Mouse (Mus musculus) liver, embryonic 13.5 days (tissue): Measurements from ENCODE around the gene Nedd9. TPM values are rescaled to one million over a fixed set of nuclear protein-coding genes. Genes with fewer than 3 reads are reported as not detected.

Experiments
- ATAC-seq: fragments of 200-750 bp; cut with Nextera tagmentation; 2 replicates; pipeline ENCODE4 v1.8.0; 2017; ENCODE audit warnings: low read depth, mild to moderate bottlenecking, moderate number of reproducible peaks, moderate library complexity
- DNase-seq: peaks from one replicate; pipeline ENCODE4 v3.0.0; 2022
- H3K27ac ChIP-seq: fragments of 300-500 bp; sonication (generic); 2 replicates; pipeline ENCODE4 v1.5.1; 2015; ENCODE audit warnings: moderate library complexity, mild to moderate bottlenecking, inconsistent platforms
- H3K27me3 ChIP-seq: fragments of 300-500 bp; sonication (generic); 2 replicates; pipeline ENCODE4 v1.6.1; 2015; ENCODE audit warnings: mild to moderate bottlenecking, inconsistent platforms
- H3K36me3 ChIP-seq: fragments of 300-500 bp; sonication (generic); 2 replicates; pipeline ENCODE4 v1.6.1; 2015; ENCODE audit warnings: mild to moderate bottlenecking, inconsistent platforms
- H3K4me1 ChIP-seq: fragments of 300-500 bp; sonication (generic); replicated peaks from 2 replicates; pipeline ENCODE4 v1.6.1; 2015; ENCODE audit warnings: inconsistent platforms
- H3K4me2 ChIP-seq: fragments of 300-500 bp; sonication (generic); 2 replicates; pipeline ENCODE4 v1.6.1; 2015; ENCODE audit warnings: inconsistent platforms, mild to moderate bottlenecking, moderate library complexity
- H3K4me3 ChIP-seq: fragments of 300-500 bp; sonication (generic); replicated peaks from 2 replicates; pipeline ENCODE4 v1.5.1; 2015; ENCODE audit warnings: mild to moderate bottlenecking, inconsistent platforms
- H3K9ac ChIP-seq: fragments of 300-500 bp; sonication (generic); 2 replicates; pipeline ENCODE4 v1.6.1; 2015; ENCODE audit warnings: mild to moderate bottlenecking, inconsistent platforms
- H3K9me3 ChIP-seq: fragments of 300-500 bp; sonication (generic); replicated peaks from 2 replicates; pipeline ENCODE4 v1.6.1; 2016; ENCODE audit warnings: inconsistent platforms
- WGBS: fragments of 180-500 bp; shearing (Covaris S2); methylation state at CpG from one replicate; pipeline ENCODE4 v1.1.7; 2015; ENCODE audit not compliant: insufficient replicate concordance; 5-methylcytosine and 5-hydroxymethylcytosine counted together
- polyA plus RNA-seq: library from polyadenylated mRNA; unstranded; fragments of >200 nt; fragmentation: Nextera tagmentation; extraction: Ambion mirVana; gene quantifications from 2 replicates; pipeline ENCODE4 v1.2.1, GENCODE M21; 2015

Nedd9 gene
- polyA plus RNA-seq, 1 experiment from 2014 or later: 1.5 TPM

DNA sequence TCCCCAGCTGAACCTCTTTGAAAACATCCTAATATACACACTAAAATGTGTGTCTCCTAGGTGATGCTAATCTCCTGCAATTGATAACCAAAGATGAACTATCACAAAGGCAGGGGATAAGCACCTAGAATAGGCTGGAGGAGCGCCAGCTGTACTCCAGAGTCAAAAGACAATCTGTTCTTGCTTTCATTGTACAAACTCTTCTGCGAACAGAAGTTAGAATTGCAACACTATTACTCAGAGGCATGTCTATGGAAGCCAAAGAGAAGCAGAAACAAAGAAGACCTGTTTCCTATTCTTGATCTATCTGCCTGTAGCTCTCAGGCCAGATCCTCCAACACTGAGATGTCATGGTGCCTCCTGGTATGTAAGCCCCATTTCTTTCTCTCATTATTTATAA, 38.0 kb downstream of the Nedd9 start:
- H3K27me3 ChIP-seq: no peaks in the 10 kb centered on the region
- no peaks in the 10 kb centered on the region for H3K36me3 ChIP-seq
- no peak for ATAC-seq
- 53% methylated on average over 2 of the region's 2 CpGs for WGBS
- H3K4me2 ChIP-seq: no peak overlapping the region
- no peaks in the 10 kb centered on the region for H3K9me3 ChIP-seq
- no peak overlapping the region for H3K27ac ChIP-seq
- no peak overlapping the region for H3K9ac ChIP-seq
- H3K4me1 ChIP-seq: no peaks in the 10 kb centered on the region
- no peak overlapping the region for H3K4me3 ChIP-seq
- DNase-seq: no peak

DNA sequence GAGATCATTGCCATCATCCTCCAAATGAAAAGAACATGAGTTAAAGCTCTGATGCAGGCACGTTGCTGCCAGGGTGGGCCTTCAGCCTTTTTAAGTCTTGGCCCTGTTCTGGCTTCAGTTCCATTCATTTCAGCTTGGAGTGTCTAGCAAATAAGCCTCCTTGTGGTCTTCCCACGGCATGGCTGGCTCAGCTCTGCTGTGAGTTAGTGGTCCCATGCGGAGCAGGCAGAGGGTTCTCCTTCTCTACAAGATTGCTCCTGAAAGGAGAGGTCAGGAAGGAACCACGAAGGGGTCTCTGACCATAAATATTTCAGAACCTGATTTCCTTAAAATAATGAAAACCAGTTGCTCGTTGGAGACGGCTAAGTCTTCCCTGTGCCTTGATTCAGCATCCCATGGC, 40.0 kb downstream of the Nedd9 start:
- Histone ChIP-seq H3K4me1 (no peaks in the 10 kb centered on the region), H3K27ac (no peak overlapping the region), H3K27me3 (no peaks in the 10 kb centered on the region), H3K4me2 (no peak overlapping the region), H3K36me3 (no peaks in the 10 kb centered on the region), H3K9ac (no peak overlapping the region), H3K4me3 (no peak overlapping the region), H3K9me3 (no peaks in the 10 kb centered on the region)
- no peak for DNase-seq
- ATAC-seq: no peak
- WGBS: 53% methylated on average over 6 of the region's 6 CpGs

DNA sequence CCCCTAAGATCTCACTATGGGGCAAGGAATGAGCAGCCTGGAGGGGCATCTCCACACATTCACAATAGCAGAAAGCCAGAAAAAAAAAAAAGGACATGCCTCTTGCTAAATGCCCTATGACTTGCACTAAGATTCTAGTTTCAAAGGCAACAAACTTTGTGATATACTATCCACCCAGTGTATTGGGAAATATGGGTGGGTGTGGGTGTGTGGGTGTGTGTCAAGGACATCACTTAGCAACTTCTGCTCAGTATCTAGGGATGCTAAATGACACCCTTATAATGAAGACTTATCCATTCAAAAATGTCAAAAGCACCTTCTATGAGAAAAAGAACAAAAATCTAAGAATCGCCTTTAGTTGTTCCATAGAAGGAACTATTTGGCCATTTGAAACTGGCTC, 40.6 kb downstream of the Nedd9 start:
- ATAC-seq (no peak), DNase-seq (no peak)
- 65% methylated on average over 1 of the region's 1 CpGs for WGBS
- H3K9ac ChIP-seq: no peak overlapping the region
- no peaks in the 10 kb centered on the region for H3K27me3 ChIP-seq
- no peaks in the 10 kb centered on the region for H3K36me3 ChIP-seq
- no peak overlapping the region for H3K4me3 ChIP-seq
- H3K4me2 ChIP-seq: no peak overlapping the region
- H3K27ac ChIP-seq: no peak overlapping the region
- no peaks in the 10 kb centered on the region for H3K9me3 ChIP-seq
- H3K4me1 ChIP-seq: no peaks in the 10 kb centered on the region

DNA sequence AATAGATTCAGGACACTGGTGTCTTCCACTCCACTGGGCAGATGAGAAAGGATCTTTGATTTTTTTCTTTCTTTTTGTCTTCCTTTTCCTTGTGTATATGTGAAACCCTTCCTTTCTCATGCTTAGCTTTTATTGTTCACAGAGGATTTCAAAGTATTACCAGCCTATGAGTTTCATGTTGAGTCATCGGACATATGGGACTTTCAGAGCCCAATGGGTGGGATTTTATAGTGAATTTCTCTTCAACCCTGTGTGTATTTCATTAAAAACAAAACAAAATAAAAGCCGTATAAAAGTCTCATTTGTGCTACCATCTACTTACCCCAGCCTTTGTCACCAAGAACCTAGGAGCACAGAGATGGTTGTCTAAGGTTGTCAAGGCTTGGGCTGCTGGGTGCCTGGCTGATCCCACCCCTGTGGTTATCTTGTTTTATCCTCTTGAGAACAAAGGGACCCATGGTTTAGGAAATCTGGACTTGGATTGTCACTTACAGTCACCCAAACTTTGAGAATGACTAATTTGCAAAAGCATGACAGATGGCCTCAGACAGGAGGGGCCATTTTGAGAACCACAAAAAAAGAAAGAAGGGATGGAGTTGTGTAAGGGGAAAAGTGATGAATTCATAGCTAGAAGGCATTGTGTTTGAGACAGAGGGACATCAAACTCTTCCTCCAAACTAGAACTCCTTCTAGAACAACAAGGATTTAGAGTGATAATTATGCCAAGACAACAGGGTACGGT, 41.9 kb downstream of the Nedd9 start:
- no peak overlapping the region for H3K27ac ChIP-seq
- DNase-seq: no peak
- no peaks in the 10 kb centered on the region for H3K36me3 ChIP-seq
- H3K4me1 ChIP-seq: no peaks in the 10 kb centered on the region
- WGBS: 73% methylated on average over 3 of the region's 3 CpGs
- no peaks in the 10 kb centered on the region for H3K27me3 ChIP-seq
- no peak overlapping the region for H3K9ac ChIP-seq
- no peak overlapping the region for H3K4me2 ChIP-seq
- no peak overlapping the region for H3K4me3 ChIP-seq
- no peak for ATAC-seq
- no peaks in the 10 kb centered on the region for H3K9me3 ChIP-seq

DNA sequence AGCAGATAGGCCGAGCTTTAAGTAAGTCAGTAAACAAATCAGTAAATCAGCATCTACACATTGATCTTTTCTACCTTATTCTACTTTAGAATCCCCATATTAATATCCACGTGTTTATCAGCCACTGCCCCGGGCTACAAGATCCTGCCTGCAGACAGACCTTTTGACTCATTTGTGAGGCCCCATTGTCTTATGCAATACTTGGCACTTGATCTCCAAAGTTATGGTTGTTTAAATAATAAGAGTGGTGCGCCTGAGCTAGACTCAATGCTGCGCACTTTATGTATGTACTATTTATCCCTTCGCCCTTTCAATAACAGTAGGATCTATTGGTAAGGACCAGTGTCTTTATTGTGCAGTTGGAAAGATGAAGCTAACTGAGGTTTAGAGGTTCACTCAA, 42.9 kb downstream of the Nedd9 start:
- no peak for DNase-seq
- no peak overlapping the region for H3K9ac ChIP-seq
- no peak overlapping the region for H3K27ac ChIP-seq
- no peaks in the 10 kb centered on the region for H3K27me3 ChIP-seq
- H3K36me3 ChIP-seq: no peaks in the 10 kb centered on the region
- WGBS: 72% methylated on average over 6 of the region's 6 CpGs
- H3K9me3 ChIP-seq: no peaks in the 10 kb centered on the region
- no peak for ATAC-seq
- H3K4me3 ChIP-seq: no peak overlapping the region
- H3K4me1 ChIP-seq: no peaks in the 10 kb centered on the region
- no peak overlapping the region for H3K4me2 ChIP-seq

DNA sequence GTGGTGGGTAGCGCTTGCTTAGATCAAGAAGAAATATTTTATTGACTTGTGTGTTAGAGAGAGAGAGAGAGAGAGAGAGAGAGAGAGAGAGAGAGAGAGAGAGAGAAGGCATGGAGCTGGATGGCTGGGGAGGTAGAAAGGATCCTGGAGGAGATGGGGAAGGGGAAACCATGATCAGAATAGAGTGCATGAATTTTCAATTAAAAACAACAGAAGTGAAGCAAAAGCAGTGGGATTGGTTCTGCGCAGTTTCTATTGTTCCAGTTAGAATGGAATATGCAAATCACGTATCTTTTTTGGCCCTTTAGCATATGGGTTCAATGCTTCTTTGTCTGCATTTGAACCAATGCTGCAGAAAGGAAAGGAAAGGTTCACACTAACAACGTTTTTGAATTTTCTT, 45.0 kb downstream of the Nedd9 start:
- no peaks in the 10 kb centered on the region for H3K36me3 ChIP-seq
- H3K4me1 ChIP-seq: no peaks in the 10 kb centered on the region
- no peak overlapping the region for H3K27ac ChIP-seq
- no peaks in the 10 kb centered on the region for H3K27me3 ChIP-seq
- H3K9ac ChIP-seq: no peak overlapping the region
- H3K4me2 ChIP-seq: no peak overlapping the region
- ATAC-seq (no peak), DNase-seq (no peak)
- H3K9me3 ChIP-seq: no peaks in the 10 kb centered on the region
- WGBS: 68% methylated on average over 4 of the region's 4 CpGs
- H3K4me3 ChIP-seq: no peak overlapping the region

DNA sequence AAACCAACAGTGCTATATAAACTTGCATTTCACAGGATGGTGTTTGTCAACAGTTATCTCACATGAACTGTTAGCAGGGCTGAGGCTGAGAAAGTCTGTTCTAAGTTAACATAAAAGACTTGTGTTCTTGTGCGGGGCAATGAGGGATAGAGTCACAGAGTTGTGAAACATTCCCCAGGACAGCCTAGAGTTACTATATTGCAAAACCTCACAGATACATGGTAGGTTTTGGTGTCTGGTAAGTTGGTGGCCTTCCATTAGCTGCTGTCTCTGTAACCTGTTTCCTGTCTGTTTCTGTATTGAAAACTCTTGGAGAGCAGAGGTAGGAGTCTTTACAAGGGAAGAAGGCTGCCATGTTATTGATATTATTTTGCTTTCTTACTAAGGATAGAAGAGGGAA, 47.0 kb downstream of the Nedd9 start:
- H3K36me3 ChIP-seq: no peaks in the 10 kb centered on the region
- WGBS: 53% methylated on average over 1 of the region's 1 CpGs
- ATAC-seq: no peak
- no peak overlapping the region for H3K4me3 ChIP-seq
- H3K4me1 ChIP-seq: no peaks in the 10 kb centered on the region
- H3K4me2 ChIP-seq: no peak overlapping the region
- H3K9me3 ChIP-seq: no peaks in the 10 kb centered on the region
- no peak overlapping the region for H3K9ac ChIP-seq
- H3K27ac ChIP-seq: no peak overlapping the region
- DNase-seq: no peak
- H3K27me3 ChIP-seq: no peaks in the 10 kb centered on the region

DNA sequence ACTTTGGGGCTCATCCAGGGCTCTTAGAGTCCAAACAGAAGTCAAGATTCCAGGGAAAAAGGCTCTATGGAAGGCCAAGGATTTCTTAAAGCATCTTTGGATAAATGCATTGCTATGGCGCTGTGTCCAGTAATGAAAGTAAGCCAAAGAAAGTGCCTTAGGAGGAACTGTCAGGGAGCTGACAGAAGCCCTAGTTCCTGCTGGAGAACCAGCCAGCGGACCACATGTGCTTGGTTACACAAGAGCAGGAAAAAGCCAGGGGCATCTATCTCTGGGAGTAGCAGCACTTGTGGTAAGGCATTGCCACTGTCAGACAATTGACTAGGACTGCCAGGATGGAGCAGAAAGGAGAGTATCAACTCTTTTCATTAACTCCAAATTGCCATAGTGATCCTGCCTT, 49.8 kb downstream of the Nedd9 start:
- Histone ChIP-seq H3K9me3 (no peaks in the 10 kb centered on the region), H3K27ac (no peak overlapping the region), H3K4me1 (no peaks in the 10 kb centered on the region), H3K36me3 (no peaks in the 10 kb centered on the region), H3K4me2 (no peak overlapping the region), H3K27me3 (no peaks in the 10 kb centered on the region), H3K9ac (no peak overlapping the region), H3K4me3 (no peak overlapping the region)
- DNase-seq (no peak), ATAC-seq (no peak)
- WGBS: 54% methylated on average over 2 of the region's 2 CpGs

DNA sequence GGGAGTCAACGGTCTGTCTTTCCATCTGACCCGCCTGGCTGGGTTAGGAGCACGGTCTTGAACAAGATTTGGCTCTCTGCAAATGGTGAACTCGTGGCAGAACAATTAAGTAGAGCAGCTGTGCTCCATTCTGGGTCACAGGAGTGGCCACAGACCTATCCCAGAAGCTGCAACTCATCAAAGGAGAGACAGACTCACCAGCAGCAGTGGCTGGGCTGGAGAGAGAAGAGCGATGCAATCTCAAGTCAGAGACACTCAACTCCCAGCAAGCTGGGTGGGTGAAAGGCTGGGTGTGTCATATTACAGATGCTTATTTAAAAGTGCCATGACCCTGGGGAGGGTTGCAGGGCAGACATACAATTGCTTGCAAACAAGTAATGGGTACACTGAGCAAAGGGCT, 50.4 kb downstream of the Nedd9 start:
- Histone ChIP-seq H3K27ac (no peak overlapping the region), H3K36me3 (no peaks in the 10 kb centered on the region), H3K9me3 (no peaks in the 10 kb centered on the region), H3K27me3 (no peaks in the 10 kb centered on the region), H3K4me1 (no peaks in the 10 kb centered on the region), H3K4me3 (no peak overlapping the region), H3K9ac (no peak overlapping the region), H3K4me2 (no peak overlapping the region)
- WGBS: 67% methylated on average over 5 of the region's 5 CpGs
- ATAC-seq (no peak), DNase-seq (no peak)

DNA sequence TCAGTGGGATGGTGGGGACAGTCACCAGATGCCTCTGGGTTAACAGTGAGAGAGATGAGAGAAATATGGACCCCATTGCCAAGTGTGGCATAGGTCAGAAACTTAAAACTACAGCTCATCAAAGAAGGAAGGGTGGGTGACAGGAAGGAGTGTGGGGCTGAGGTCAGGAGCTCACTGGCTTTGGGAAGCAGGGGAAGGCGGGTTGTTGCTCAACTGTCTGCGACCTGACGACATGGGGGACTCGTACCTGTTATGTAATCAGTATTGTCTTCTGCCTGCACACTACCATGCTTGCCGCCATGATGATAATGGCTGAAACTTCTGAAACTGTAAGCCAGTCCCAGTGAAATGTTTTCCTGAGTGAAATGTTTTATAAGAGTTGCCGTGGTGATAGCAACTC, 54.0 kb downstream of the Nedd9 start:
- WGBS: 52% methylated on average over 6 of the region's 6 CpGs
- DNase-seq: no peak
- Histone ChIP-seq H3K4me1 (no peaks in the 10 kb centered on the region), H3K9ac (no peak overlapping the region), H3K4me3 (no peak overlapping the region), H3K4me2 (no peak overlapping the region), H3K27me3 (no peaks in the 10 kb centered on the region), H3K27ac (no peak overlapping the region), H3K36me3 (no peaks in the 10 kb centered on the region), H3K9me3 (no peaks in the 10 kb centered on the region)
- no peak for ATAC-seq

DNA sequence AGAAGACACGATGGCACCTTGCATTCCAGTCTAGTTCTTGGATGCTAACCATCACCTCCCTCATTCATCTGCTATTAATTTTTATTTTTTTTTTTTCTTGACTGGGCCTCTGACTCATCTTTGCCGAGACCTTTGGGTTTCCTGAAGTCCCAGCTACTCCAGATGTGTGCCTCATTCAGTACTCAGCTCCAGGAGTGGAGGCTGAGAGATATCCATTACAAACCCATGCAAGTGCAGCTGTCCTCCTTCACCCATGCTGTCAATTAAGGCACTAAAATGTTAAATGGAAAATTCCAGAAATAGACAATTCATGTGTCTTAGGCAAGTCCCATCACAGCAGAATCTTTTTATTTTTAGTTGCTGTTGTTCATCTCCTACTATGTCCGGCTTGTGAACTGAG, 55.4 kb downstream of the Nedd9 start:
- no peak overlapping the region for H3K9ac ChIP-seq
- no peak overlapping the region for H3K4me2 ChIP-seq
- WGBS: 71% methylated on average over 3 of the region's 3 CpGs
- no peaks in the 10 kb centered on the region for H3K9me3 ChIP-seq
- H3K4me3 ChIP-seq: no peak overlapping the region
- H3K27me3 ChIP-seq: no peaks in the 10 kb centered on the region
- no peak overlapping the region for H3K27ac ChIP-seq
- no peaks in the 10 kb centered on the region for H3K4me1 ChIP-seq
- ATAC-seq (no peak), DNase-seq (no peak)
- H3K36me3 ChIP-seq: no peaks in the 10 kb centered on the region

DNA sequence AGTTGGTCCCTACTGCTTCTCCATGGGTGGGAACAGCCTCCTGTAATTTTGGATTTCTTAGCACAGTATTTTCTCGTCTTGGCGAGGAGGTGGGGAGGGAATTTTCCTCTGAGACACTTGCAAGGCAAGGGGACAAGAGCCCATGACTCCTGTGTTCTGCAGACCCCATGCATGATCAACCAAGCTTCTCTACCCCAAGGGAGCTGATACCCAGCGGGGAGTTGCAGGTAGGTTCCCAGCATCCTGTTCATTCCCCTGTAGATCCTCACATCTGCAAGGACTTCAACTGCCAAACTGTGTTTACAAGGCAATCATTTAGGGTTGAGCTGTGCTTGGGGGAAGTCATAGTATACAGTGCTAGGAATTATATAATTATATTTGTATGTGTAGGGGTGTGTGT, 60.1 kb downstream of the Nedd9 start:
- no peak overlapping the region for H3K4me3 ChIP-seq
- H3K9me3 ChIP-seq: no peaks in the 10 kb centered on the region
- H3K4me1 ChIP-seq: 0 out of 2 replicates have a peak, but pooled peaks cover 2% of the 10 kb centered on the region
- ATAC-seq: no peak
- no peaks in the 10 kb centered on the region for H3K27me3 ChIP-seq
- H3K9ac ChIP-seq: no peak overlapping the region
- H3K27ac ChIP-seq: no peak overlapping the region
- no peak overlapping the region for H3K4me2 ChIP-seq
- 70% methylated on average over 3 of the region's 3 CpGs for WGBS
- DNase-seq: no peak
- no peaks in the 10 kb centered on the region for H3K36me3 ChIP-seq
